Mouse (Mus musculus): ENCODE measurements around the gene Mef2b.

DNA sequence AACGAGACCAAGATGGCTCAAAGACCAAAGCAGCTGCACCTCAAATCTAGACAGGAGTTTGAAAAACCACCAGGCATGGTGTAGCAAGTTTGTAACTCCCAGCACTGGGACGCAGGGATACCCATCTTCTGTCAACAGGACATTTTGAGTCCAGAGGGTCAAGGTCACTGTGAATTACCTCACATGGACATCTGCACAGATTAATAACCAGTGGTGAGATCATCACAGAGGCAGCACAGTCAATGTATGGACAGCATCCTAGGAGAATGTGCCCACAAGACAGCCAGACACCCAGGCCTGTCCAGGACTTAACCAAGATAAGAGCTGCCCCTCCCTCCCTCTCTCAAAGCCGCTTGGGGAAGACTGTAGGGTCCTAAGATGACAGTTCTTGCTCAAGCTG lies 30.6 kb downstream of the Mef2b start:
- no peak for TF ChIP-seq CTCF (IDR thresholded peaks at IDR 0.05; ENCODE audit: extremely low read depth, insufficient read depth, insufficient read length, insufficient replicate concordance)
- no peak for TF ChIP-seq POLR2A (IDR thresholded peaks at IDR 0.05; ENCODE audit: low read depth, low read length)
